Mouse (Mus musculus): ENCODE data around the gene Vav3.

- TF ChIP-seq POLR2AphosphoS2 (IDR thresholded peaks at IDR 0.05; ENCODE audit: low read depth, low read length) (no peak), CTCF (conservative IDR thresholded peaks at IDR 0.05 in 1 of 2, IDR thresholded peaks at IDR 0.05 in 1 of 2; ENCODE audit: low read depth in 2 of 2, low read length in 2 of 2) (no peak)
Measured at GRCm38 (mm10) chr3:109351956-109352684, 11.7 kb downstream of the Vav3 start.
